Mouse (Mus musculus): ENCODE measurements around the gene Cs.

The Cs gene

DNA sequence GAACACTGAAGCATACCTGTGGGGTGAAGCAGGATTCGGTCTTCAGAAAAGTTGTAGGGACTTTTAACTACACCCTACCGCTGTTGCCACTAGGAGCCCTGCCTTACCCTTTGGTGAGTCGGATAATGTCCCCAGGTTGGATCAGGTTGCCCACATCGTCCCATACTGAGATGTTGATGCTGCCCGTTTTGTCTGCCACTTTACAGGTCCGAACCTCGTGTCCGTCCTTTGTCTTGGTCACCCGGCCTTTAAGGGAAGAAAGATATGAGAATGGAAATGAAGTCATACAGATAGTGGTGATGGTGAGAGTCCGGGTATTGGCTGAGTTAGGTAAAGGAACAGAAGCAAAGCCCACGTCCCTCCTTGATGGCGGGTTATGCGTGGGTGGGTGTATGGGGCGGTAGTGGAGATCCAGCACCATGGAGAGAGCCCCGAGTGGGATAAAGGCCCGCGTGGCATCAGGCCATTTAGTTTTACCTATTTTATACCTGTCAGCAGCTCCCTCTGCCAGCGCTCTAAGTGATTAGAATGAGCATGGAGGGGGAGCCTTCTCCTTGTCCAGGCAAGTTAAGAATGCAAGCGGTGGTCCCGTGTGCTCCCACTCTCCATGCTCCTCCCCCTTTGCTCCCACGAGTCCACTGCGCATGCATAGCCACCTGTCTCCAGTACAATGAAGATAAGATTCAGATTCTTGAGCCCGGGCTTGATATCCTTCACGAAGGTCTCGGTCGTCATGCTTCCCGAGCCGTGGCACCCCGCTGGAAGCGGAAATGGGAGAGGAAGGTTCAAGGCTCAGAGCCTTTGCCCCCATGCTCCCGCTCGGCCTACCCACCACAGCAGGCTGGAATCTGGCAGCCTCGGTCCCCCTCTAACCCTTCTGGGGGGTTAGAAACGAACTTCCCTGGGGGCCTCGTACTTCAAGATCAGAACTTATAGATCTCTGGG lies 71.3 kb downstream of the Cs start:
- peak; percentile 32 for DNase-seq (ENCODE audit: low read depth, low spot score)

GRCm38 (mm10) chr10:128409692-128410559 lies 72.4 kb downstream of the Cs start:
- peak; percentile 98 for DNase-seq (ENCODE audit: low read depth, low spot score)

DNA sequence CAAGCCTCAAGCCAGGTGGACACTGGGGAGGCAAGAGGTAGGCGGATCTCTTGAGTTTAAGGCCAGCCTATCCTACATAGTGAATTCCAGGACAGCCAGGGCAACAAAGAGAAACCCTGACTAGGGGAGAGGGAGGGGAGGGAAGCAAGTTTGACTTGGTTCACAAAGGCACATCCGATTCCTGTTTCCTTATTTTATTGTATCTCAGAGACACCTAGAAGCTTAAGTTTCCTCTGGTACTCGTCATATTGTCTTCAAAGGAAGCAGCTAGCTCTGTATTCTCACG lies 73.0 kb downstream of the Cs start:
- DNase-seq (ENCODE audit: low read depth, low spot score), result no peak

- DNase-seq (ENCODE audit: low read depth, low spot score), result peak; percentile 97
Measured at GRCm38 (mm10) chr10:128411211-128412054, 73.9 kb downstream of the Cs start, which contains the start of the genes Nabp2 and Rnf41. Gene Nabp2, minus strand, starts transcription at chr10:128411492. Gene Rnf41, plus strand, starts transcription at chr10:128411657.

GRCm38 (mm10) chr10:128412055-128412381 lies 74.5 kb downstream of the Cs start:
- DNase-seq (ENCODE audit: low read depth, low spot score), result no peak

All from forelimb bud, embryonic 11.5 days (tissue).